Mouse (Mus musculus) erythroblast, embryonic 14.5 days (primary cell): Measurements from ENCODE around the gene Cox5a. TPM values are rescaled to one million over a fixed set of nuclear protein-coding genes. Genes with fewer than 3 reads are reported as not detected.

Experiments used
- H3K27me3 ChIP-seq: 2 replicates; pipeline ENCODE4 v1.6.1; 2012; ENCODE audit warnings: inconsistent platforms; ENCODE audit not compliant: control insufficient read depth
- H3K36me3 ChIP-seq: 2 replicates; pipeline ENCODE4 v1.6.1; 2012; ENCODE audit warnings: mild to moderate bottlenecking, inconsistent platforms; ENCODE audit not compliant: control insufficient read depth
- H3K4me1 ChIP-seq: 2 replicates; pipeline ENCODE4 v1.6.1; 2012; ENCODE audit warnings: inconsistent platforms; ENCODE audit not compliant: control insufficient read depth
- H3K4me3 ChIP-seq: replicated peaks from 2 replicates; pipeline ENCODE3; 2012; ENCODE audit warnings: moderate library complexity, mild to moderate bottlenecking, inconsistent platforms
- H3K9me3 ChIP-seq: 2 replicates; pipeline ENCODE4 v1.6.1; 2012; ENCODE audit warnings: low read length, inconsistent platforms, mixed read lengths; ENCODE audit not compliant: control insufficient read depth
- GATA1 ChIP-seq: IDR thresholded peaks from 2 replicates; pipeline ENCODE4 v1.6.1; 2012; ENCODE audit warnings: low read length, inconsistent platforms, mixed read lengths
- TAL1 ChIP-seq: IDR thresholded peaks from 3 replicates; pipeline ENCODE4 v1.6.1; 2012; ENCODE audit warnings: low read length, inconsistent platforms, mixed read lengths
- polyA plus RNA-seq: library from polyadenylated mRNA; stranded (reverse); fragments of >175 nt; gene quantifications from 2 replicates; pipeline ENCODE4 v1.2.3, GENCODE M21; 2012

Cox5a gene
- polyA plus RNA-seq = 18.8 and 25.8 TPM in 2 replicates

- Histone ChIP-seq H3K27me3 (no peaks in the 10 kb centered on the region), H3K36me3 (peaks cover 14% of the 10 kb centered on the region), H3K9me3 (no peaks in the 10 kb centered on the region), H3K4me3 (peak within 1 kb of the TSS; percentile 88), H3K4me1 (peaks cover 44% of the 10 kb centered on the region)
- TF ChIP-seq TAL1 (no peak), GATA1 (no peak)
Measured at GRCm38 (mm10) chr9:57521056-57521911, at the start of gene Cox5a. TSS of gene Cox5a (plus strand) at chr9:57521274.

GRCm38 (mm10) chr9:57485774-57486173, 35.3 kb upstream of the Cox5a start:
- Histone ChIP-seq H3K4me1 (no peaks in the 10 kb centered on the region), H3K27me3 (peaks cover 17% of the 10 kb centered on the region), H3K36me3 (no peaks in the 10 kb centered on the region), H3K9me3 (peaks cover 5% of the 10 kb centered on the region), H3K4me3 (no peak overlapping the region)
- TF ChIP-seq TAL1 (no peak), GATA1 (no peak)

GRCm38 (mm10) chr9:57487807-57488206, 33.3 kb upstream of the Cox5a start:
- H3K36me3 ChIP-seq = no peaks in the 10 kb centered on the region
- peaks cover 17% of the 10 kb centered on the region for H3K27me3 ChIP-seq
- TF ChIP-seq GATA1 (no peak), TAL1 (no peak)
- no peak overlapping the region for H3K4me3 ChIP-seq
- no peaks in the 10 kb centered on the region for H3K4me1 ChIP-seq
- peaks cover 5% of the 10 kb centered on the region for H3K9me3 ChIP-seq

GRCm38 (mm10) chr9:57493532-57493931, 27.5 kb upstream of the Cox5a start:
- Histone ChIP-seq H3K4me3 (no peak overlapping the region), H3K9me3 (peaks cover 7% of the 10 kb centered on the region), H3K27me3 (peaks cover 24% of the 10 kb centered on the region), H3K36me3 (no peaks in the 10 kb centered on the region), H3K4me1 (no peaks in the 10 kb centered on the region)
- no peak for TF ChIP-seq TAL1
- TF ChIP-seq GATA1 = no peak

GRCm38 (mm10) chr9:57494970-57495369, 26.1 kb upstream of the Cox5a start:
- Histone ChIP-seq H3K9me3 (peaks cover 7% of the 10 kb centered on the region), H3K27me3 (peaks cover 38% of the 10 kb centered on the region), H3K4me3 (no peak overlapping the region), H3K36me3 (no peaks in the 10 kb centered on the region), H3K4me1 (no peaks in the 10 kb centered on the region)
- TF ChIP-seq TAL1 (no peak), GATA1 (no peak)

- Histone ChIP-seq H3K4me3 (no peak overlapping the region), H3K9me3 (peaks cover 2% of the 10 kb centered on the region; the same call in 1 of the 2 replicates), H3K4me1 (no peaks in the 10 kb centered on the region), H3K27me3 (peaks cover 61% of the 10 kb centered on the region), H3K36me3 (no peaks in the 10 kb centered on the region)
- TF ChIP-seq TAL1 (no peak), GATA1 (no peak)
Measured at GRCm38 (mm10) chr9:57497236-57497635, 23.8 kb upstream of the Cox5a start.

- no peaks in the 10 kb centered on the region for H3K36me3 ChIP-seq
- H3K4me3 ChIP-seq = no peak overlapping the region
- H3K27me3 ChIP-seq = peaks cover 74% of the 10 kb centered on the region
- no peak for TF ChIP-seq TAL1
- TF ChIP-seq GATA1 = no peak
- peaks cover 8% of the 10 kb centered on the region; the same call in 1 of the 2 replicates for H3K9me3 ChIP-seq
- peaks cover 2% of the 10 kb centered on the region for H3K4me1 ChIP-seq
Measured at GRCm38 (mm10) chr9:57498536-57498935, 22.5 kb upstream of the Cox5a start.

- Histone ChIP-seq H3K4me3 (no peak overlapping the region), H3K36me3 (no peaks in the 10 kb centered on the region), H3K27me3 (peaks cover 98% of the 10 kb centered on the region), H3K9me3 (peaks cover 12% of the 10 kb centered on the region; the same call in 1 of the 2 replicates), H3K4me1 (peaks cover 32% of the 10 kb centered on the region)
- TF ChIP-seq GATA1 (no peak), TAL1 (no peak)
Measured at GRCm38 (mm10) chr9:57501452-57501851, 19.6 kb upstream of the Cox5a start.

- H3K36me3 ChIP-seq = no peaks in the 10 kb centered on the region
- H3K4me1 ChIP-seq = peaks cover 35% of the 10 kb centered on the region
- TF ChIP-seq GATA1 (no peak), TAL1 (no peak)
- H3K27me3 ChIP-seq = peaks cover 98% of the 10 kb centered on the region
- H3K4me3 ChIP-seq = no peak overlapping the region
- H3K9me3 ChIP-seq = peaks cover 12% of the 10 kb centered on the region; the same call in 1 of the 2 replicates
Measured at GRCm38 (mm10) chr9:57501861-57502260, 19.2 kb upstream of the Cox5a start.
